Mouse (Mus musculus) frontal cortex, postnatal 14 days (tissue): ENCODE measurements around the gene Gm45021.

Experiments
- DNase-seq, 2 experiments: peaks; one replicate each; pipeline ENCODE4 v3.0.0; 2022; ENCODE audit warnings: low spot score in 2 of 2

Gm45021 gene

DNA sequence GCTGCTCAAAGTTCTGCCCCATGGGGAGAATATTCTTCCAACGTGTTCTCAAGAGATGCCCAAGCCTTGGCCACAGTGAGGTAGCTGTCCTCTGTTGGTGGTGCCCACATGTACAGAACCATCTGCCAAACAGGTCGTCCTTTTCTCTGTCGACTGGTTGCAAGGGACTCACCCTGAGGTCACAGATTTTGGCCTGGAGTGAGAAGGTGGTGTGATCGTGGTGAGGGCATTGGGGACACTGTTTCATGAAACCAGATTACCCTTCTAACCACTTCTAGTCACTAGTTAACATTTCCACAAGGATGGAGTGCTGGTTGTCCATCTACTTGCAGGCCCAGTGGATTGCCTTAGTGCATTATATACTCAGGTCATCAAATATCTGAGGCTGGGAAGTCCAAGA, 59.4 kb downstream of the Gm45021 start:
- DNase-seq: no peak

DNA sequence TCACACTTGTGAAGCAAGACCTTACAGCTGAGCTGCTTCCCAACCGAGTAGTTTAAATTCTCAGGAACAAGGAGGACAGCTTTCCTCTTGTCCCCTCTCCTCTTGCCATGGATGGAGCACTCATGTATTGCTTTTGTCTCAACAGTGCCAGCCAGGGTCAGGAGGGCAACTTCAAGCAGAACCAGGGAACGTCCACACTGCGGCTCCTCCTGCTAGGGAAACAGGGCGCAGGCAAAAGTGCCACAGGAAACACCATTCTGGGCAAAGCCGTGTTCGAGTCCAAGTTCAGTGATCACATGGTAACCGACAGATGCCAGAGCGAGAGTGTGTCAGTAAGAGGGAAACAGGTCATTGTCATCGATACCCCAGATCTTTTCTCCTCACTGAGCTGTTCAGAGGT, 60.6 kb downstream of the Gm45021 start:
- no peak for DNase-seq

DNA sequence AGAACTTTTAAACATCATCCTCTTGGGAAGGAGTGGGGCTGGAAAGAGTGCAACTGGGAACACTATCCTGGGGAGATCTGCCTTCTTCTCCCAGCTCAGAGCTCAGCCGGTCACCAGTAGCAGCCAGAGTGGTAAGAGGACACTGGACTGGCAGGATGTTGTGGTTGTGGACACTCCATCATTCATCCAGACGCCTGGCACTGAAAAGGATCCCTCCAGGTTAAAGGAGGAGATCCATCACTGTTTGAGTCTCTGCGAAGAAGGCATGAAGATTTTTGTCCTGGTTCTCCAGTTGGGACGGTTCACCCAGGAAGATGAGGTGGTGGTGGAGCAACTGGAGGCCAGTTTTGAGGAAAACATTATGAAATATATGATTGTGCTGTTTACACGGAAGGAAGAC, 69.3 kb downstream of the Gm45021 start:
- DNase-seq: no peak
